Mouse (Mus musculus): Measurements from ENCODE around the gene Rnf135. TPM values are rescaled to one million over a fixed set of nuclear protein-coding genes. Genes with fewer than 3 reads are reported as not detected.

The Rnf135 gene
- total and polyA plus RNA-seq, 3 experiments, result 10.9 to 12.4 (median 11.3) TPM

DNA sequence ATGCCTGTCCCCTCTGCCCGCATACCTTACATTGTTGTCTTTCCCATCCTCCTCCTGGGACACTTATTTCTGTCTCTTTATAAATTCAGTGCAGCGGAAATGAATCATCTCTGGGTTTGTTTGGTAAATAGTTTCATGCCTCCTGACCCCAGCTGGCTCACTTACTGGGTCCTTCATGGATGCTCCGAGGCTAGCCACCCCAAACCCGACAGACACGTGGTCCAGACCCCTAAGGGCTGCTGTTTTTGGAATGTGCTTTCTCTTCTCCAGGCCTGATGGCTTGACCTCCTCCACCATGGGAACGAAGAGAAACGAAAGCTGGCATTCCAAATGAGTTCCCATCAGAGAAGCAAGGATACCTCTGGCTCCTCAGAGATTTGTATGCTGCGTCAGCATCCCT is 31.3 kb upstream of the Rnf135 start:
- Histone ChIP-seq H3K36me3 (replicated peaks in 1 of 2; ENCODE audit: control insufficient read depth in 1 of 2, insufficient read depth in 1 of 2, low read length in 1 of 2) (no peaks in the 10 kb centered on the region), H3K4me1 (ENCODE audit: control insufficient read depth in 1 of 2, insufficient read depth in 2 of 2) (peaks cover 6 to 32% of the 10 kb centered on the region in 2 experiments), H3K9ac (ENCODE audit: insufficient read depth, low read depth) (no peak overlapping the region), H3K79me2 (replicated peaks; ENCODE audit: control insufficient read depth, extremely low read depth, insufficient read depth, poor library complexity, severe bottlenecking) (no peaks in the 10 kb centered on the region), H3K27ac (ENCODE audit: insufficient read depth, low read depth) (no peak overlapping the region), H3K4me3 (replicated peaks in 1 of 3; ENCODE audit: low read depth in 2 of 3, low read length in 2 of 3, poor library complexity in 1 of 3) (no peak overlapping the region), H3K9me3 (replicated peaks; ENCODE audit: low read length) (peaks cover 12% of the 10 kb centered on the region), H3K4me2 (ENCODE audit: insufficient read depth, low read depth, poor library complexity, severe bottlenecking) (no peak overlapping the region), H3K27me3 (replicated peaks) (no peaks in the 10 kb centered on the region)
- DNase-seq (ENCODE audit: extremely low read depth), result no peak
- dilution Hi-C loops (cut with MboI; ENCODE audit: extremely low pct_ligation_motif_present, extremely low pct_unique_long_range_greater_than_20kb, low sequenced_read_pairs), result no loop called here
- in situ Hi-C loops (cut with MboI; ENCODE audit: low pct_ligation_motif_present, low pct_unique_long_range_greater_than_20kb, low sequenced_read_pairs), result no loop called here
- TF ChIP-seq EP300 (IDR thresholded peaks at IDR 0.05; ENCODE audit: low read length), result no peak
- no peak for TF ChIP-seq CHD2 (IDR thresholded peaks at IDR 0.05; ENCODE audit: low read length)
- no peak for TF ChIP-seq MEF2A (IDR thresholded peaks at IDR 0.05; ENCODE audit: borderline replicate concordance, low read depth, low read length)
- no peak for TF ChIP-seq E2F4 (IDR thresholded peaks at IDR 0.05; ENCODE audit: insufficient replicate concordance, low read depth, low read length)
- no peak for TF ChIP-seq CHD1 (IDR thresholded peaks at IDR 0.05; ENCODE audit: low read depth, low read length)
- TF ChIP-seq CTCF (conservative IDR thresholded peaks at IDR 0.05 in 1 of 2, IDR thresholded peaks at IDR 0.05 in 1 of 2; ENCODE audit: low read depth in 2 of 2, low read length in 2 of 2), result no peak
- TF ChIP-seq HCFC1 (IDR thresholded peaks at IDR 0.05; ENCODE audit: low read depth, low read length), result no peak
- no peak for TF ChIP-seq ZMIZ1 (IDR thresholded peaks at IDR 0.05; ENCODE audit: low read depth, low read length)
- TF ChIP-seq USF2 (conservative IDR thresholded peaks at IDR 0.05; ENCODE audit: low read depth, low read length), result no peak
- TF ChIP-seq SIN3A (IDR thresholded peaks at IDR 0.05; ENCODE audit: low read length), result no peak
- no peak for TF ChIP-seq PAX5 (IDR thresholded peaks at IDR 0.05; ENCODE audit: low read length)
- TF ChIP-seq MXI1 (IDR thresholded peaks at IDR 0.05; ENCODE audit: low read depth, low read length), result no peak
- TF ChIP-seq RAD21 (IDR thresholded peaks at IDR 0.05; ENCODE audit: low read depth, low read length), result no peak

DNA sequence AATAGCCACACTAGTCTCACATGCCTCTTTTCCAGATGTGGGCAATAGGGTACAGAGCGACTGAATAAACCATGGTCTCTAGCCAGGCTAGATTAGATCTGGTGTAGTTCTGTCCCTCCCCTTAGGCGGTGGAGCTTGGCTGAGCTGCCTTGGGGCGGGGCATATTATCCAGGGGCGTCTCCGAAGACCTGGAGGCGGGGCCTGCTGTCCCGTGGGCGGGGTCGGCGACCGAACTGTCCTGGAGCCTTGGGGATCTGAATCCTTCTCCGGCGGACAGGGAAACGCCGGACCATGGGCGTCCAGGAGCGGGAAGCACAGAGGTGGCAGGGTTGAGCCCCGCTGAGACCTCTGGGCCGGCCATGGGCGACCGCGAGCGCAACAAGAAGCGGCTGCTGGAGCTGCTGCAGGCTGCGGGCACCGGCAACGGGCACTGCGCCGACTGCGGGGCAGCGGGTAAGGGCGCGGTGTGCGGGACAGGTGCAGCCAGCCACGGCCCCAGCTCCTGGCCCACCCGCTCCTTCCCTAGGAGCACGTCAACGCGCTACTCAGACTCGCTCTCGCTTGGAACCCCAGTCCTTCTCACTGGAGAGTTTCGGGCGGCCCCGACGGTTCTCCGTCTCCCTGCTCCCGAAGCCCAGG is 29.7 kb upstream of the Rnf135 start, which contains the start of gene Adap2:
Gene Adap2 (plus strand): TSS at position 249 of the 639 bp plus-strand sequence.
- in situ Hi-C loops (cut with MboI; ENCODE audit: low pct_ligation_motif_present, low pct_unique_long_range_greater_than_20kb, low sequenced_read_pairs), result no loop called here
- Histone ChIP-seq H3K9ac (ENCODE audit: insufficient read depth, low read depth) (no peak within 1 kb of the TSS), H3K27ac (ENCODE audit: insufficient read depth, low read depth) (no peak within 1 kb of the TSS), H3K27me3 (replicated peaks) (no peaks in the 10 kb centered on the region), H3K79me2 (replicated peaks; ENCODE audit: control insufficient read depth, extremely low read depth, insufficient read depth, poor library complexity, severe bottlenecking) (no peaks in the 10 kb centered on the region), H3K4me1 (ENCODE audit: control insufficient read depth in 1 of 2, insufficient read depth in 2 of 2) (peaks cover 6 to 26% of the 10 kb centered on the region in 2 experiments), H3K4me2 (ENCODE audit: insufficient read depth, low read depth, poor library complexity, severe bottlenecking) (no peak within 1 kb of the TSS), H3K4me3 (replicated peaks in 1 of 3; ENCODE audit: low read depth in 2 of 3, low read length in 2 of 3, poor library complexity in 1 of 3) (no peak within 1 kb of the TSS), H3K36me3 (replicated peaks in 1 of 2; ENCODE audit: control insufficient read depth in 1 of 2, insufficient read depth in 1 of 2, low read length in 1 of 2) (no peaks in the 10 kb centered on the region), H3K9me3 (replicated peaks; ENCODE audit: low read length) (peaks cover 12% of the 10 kb centered on the region)
- no peak for DNase-seq (ENCODE audit: extremely low read depth)
- dilution Hi-C loops (cut with MboI; ENCODE audit: extremely low pct_ligation_motif_present, extremely low pct_unique_long_range_greater_than_20kb, low sequenced_read_pairs), result no loop called here
- TF ChIP-seq MAX (IDR thresholded peaks at IDR 0.05; ENCODE audit: low read length) (no peak), MAFK (IDR thresholded peaks at IDR 0.05; ENCODE audit: insufficient replicate concordance, low read length) (no peak)

All from CH12.LX (cell line).